Mouse (Mus musculus) limb, embryonic 11.5 days (tissue): ENCODE results near the gene Gm10553. TPM values are rescaled to one million over a fixed set of nuclear protein-coding genes. Genes with fewer than 3 reads are reported as not detected.
"Not testable (repeated sequence)": the region's sequence is repeated elsewhere in the genome, so short reads cannot be mapped to it uniquely, and the experiment has no call there.

Experiments
- ATAC-seq: fragments of 200-750 bp; cut with Nextera tagmentation; 2 replicates; pipeline ENCODE4 v1.8.0; 2017; ENCODE audit warnings: low read depth; ENCODE audit not compliant: insufficient number of reproducible peaks, low FRiP score, low TSS enrichment
- DNase-seq: peaks from one replicate; pipeline ENCODE4 v3.0.0-alpha.2; 2015; ENCODE audit warnings: low spot score
- H3K27ac ChIP-seq: fragments of 300-500 bp; sonication (generic); replicated peaks from 2 replicates; pipeline ENCODE4 v1.5.1; 2014; ENCODE audit warnings: low read depth, mild to moderate bottlenecking, low read length
- H3K27me3 ChIP-seq: fragments of 300-500 bp; sonication (generic); 2 replicates; pipeline ENCODE4 v1.6.1; 2014; ENCODE audit warnings: mild to moderate bottlenecking, low read length, mixed read lengths; ENCODE audit not compliant: control insufficient read depth, insufficient read depth
- H3K36me3 ChIP-seq: fragments of 300-500 bp; sonication (generic); 2 replicates; pipeline ENCODE4 v1.6.1; 2014; ENCODE audit warnings: mild to moderate bottlenecking, low read length, moderate library complexity, mixed read lengths; ENCODE audit not compliant: control insufficient read depth, insufficient read depth
- H3K4me1 ChIP-seq: fragments of 300-500 bp; sonication (generic); 2 replicates; pipeline ENCODE4 v1.6.1; 2014; ENCODE audit warnings: low read length, mixed read lengths; ENCODE audit not compliant: control insufficient read depth, insufficient read depth
- H3K4me2 ChIP-seq: fragments of 300-500 bp; sonication (generic); 2 replicates; pipeline ENCODE4 v1.6.1; 2014; ENCODE audit warnings: low read depth, mild to moderate bottlenecking, moderate library complexity; ENCODE audit not compliant: severe bottlenecking
- H3K4me3 ChIP-seq: fragments of 300-500 bp; sonication (generic); 2 replicates; pipeline ENCODE4 v1.5.1; 2014; ENCODE audit warnings: low read depth, low read length
- H3K9ac ChIP-seq: fragments of 300-500 bp; sonication (generic); 2 replicates; pipeline ENCODE4 v1.6.1; 2014; ENCODE audit warnings: mild to moderate bottlenecking, low read length
- H3K9me3 ChIP-seq: fragments of 300-500 bp; sonication (generic); 2 replicates; pipeline ENCODE4 v1.6.1; 2016; ENCODE audit warnings: low read length; ENCODE audit not compliant: control insufficient read depth
- WGBS: fragments of 180-500 bp; shearing (Covaris S2); extraction: QIAGEN DNeasy Blood & Tissue Kit; methylation state at CpG from one replicate; pipeline ENCODE4 v1.1.7; 2014; 5-methylcytosine and 5-hydroxymethylcytosine counted together
- polyA plus RNA-seq: library from polyadenylated mRNA; unstranded; fragments of >200 nt; fragmentation: Nextera tagmentation; extraction: Ambion mirVana; gene quantifications from 2 replicates; pipeline ENCODE4 v1.2.1, GENCODE M21; 2014

The Gm10553 gene
- polyA plus RNA-seq, result not detected in 2 replicates

- H3K9ac ChIP-seq, H3K36me3 ChIP-seq, H3K4me3 ChIP-seq, H3K4me1 ChIP-seq, H3K4me2 ChIP-seq, DNase-seq, H3K9me3 ChIP-seq, H3K27me3 ChIP-seq, H3K27ac ChIP-seq, ATAC-seq: not testable (repeated sequence)
- WGBS, result 78% methylated on average over 1 of the region's 1 CpGs
These were observed at the start of gene Gm10553 for GRCm38 (mm10) chr1:85099864-85100263. Gene Gm10553, plus strand, starts transcription at chr1:85100164.

GRCm38 (mm10) chr1:85071690-85072089, 28.3 kb upstream of the Gm10553 start:
- not testable (repeated sequence) for DNase-seq, H3K4me3 ChIP-seq, H3K4me2 ChIP-seq, H3K9ac ChIP-seq, H3K9me3 ChIP-seq, ATAC-seq, H3K4me1 ChIP-seq, H3K27me3 ChIP-seq, H3K27ac ChIP-seq, H3K36me3 ChIP-seq
- WGBS, result 60% methylated on average over 3 of the region's 3 CpGs

GRCm38 (mm10) chr1:85073099-85073498, 26.9 kb upstream of the Gm10553 start:
- not testable (repeated sequence) for DNase-seq, H3K4me3 ChIP-seq, H3K27ac ChIP-seq, H3K9ac ChIP-seq, ATAC-seq, H3K36me3 ChIP-seq, H3K4me2 ChIP-seq, H3K27me3 ChIP-seq, H3K4me1 ChIP-seq, H3K9me3 ChIP-seq
- 70% methylated on average over 3 of the region's 3 CpGs for WGBS

GRCm38 (mm10) chr1:85084803-85085202, 15.2 kb upstream of the Gm10553 start:
- not testable (repeated sequence) for H3K27ac ChIP-seq, DNase-seq, H3K4me3 ChIP-seq, H3K27me3 ChIP-seq, H3K36me3 ChIP-seq, ATAC-seq, H3K4me2 ChIP-seq, H3K4me1 ChIP-seq, H3K9ac ChIP-seq, H3K9me3 ChIP-seq
- WGBS, result 50% methylated on average over 3 of the region's 3 CpGs

GRCm38 (mm10) chr1:85086211-85086610, 13.8 kb upstream of the Gm10553 start:
- not testable (repeated sequence) for ATAC-seq, H3K27ac ChIP-seq, H3K27me3 ChIP-seq, H3K9ac ChIP-seq, H3K36me3 ChIP-seq, H3K4me2 ChIP-seq, H3K4me3 ChIP-seq, H3K9me3 ChIP-seq, DNase-seq, H3K4me1 ChIP-seq
- WGBS, result 75% methylated on average over 1 of the region's 1 CpGs

- 60% methylated on average over 1 of the region's 3 CpGs for WGBS
- not testable (repeated sequence) for ATAC-seq, H3K4me2 ChIP-seq, H3K27ac ChIP-seq, H3K9me3 ChIP-seq, H3K36me3 ChIP-seq, H3K4me1 ChIP-seq, H3K9ac ChIP-seq, H3K4me3 ChIP-seq, H3K27me3 ChIP-seq, DNase-seq
These were observed 7.8 kb upstream of the Gm10553 start for GRCm38 (mm10) chr1:85092169-85092568.

- not testable (repeated sequence) for H3K27me3 ChIP-seq, H3K9ac ChIP-seq, H3K27ac ChIP-seq, DNase-seq, ATAC-seq, H3K4me2 ChIP-seq, H3K4me1 ChIP-seq, H3K36me3 ChIP-seq, H3K9me3 ChIP-seq, H3K4me3 ChIP-seq
- 83% methylated on average over 6 of the region's 7 CpGs for WGBS
These were observed 6.9 kb upstream of the Gm10553 start for GRCm38 (mm10) chr1:85093011-85093572.

- H3K9me3 ChIP-seq, result not testable (repeated sequence)
These were observed 883 bp upstream of the Gm10553 start for GRCm38 (mm10) chr1:85099081-85099480.

GRCm38 (mm10) chr1:85101754-85102153, 1.8 kb downstream of the Gm10553 start:
- ATAC-seq, H3K9me3 ChIP-seq, H3K36me3 ChIP-seq, DNase-seq, H3K4me3 ChIP-seq, H3K4me2 ChIP-seq, H3K9ac ChIP-seq, H3K4me1 ChIP-seq, H3K27ac ChIP-seq, H3K27me3 ChIP-seq: not testable (repeated sequence)
- 85% methylated on average over 4 of the region's 4 CpGs for WGBS

More at GRCm38 (mm10) chr1:85099081-85099480, 883 bp upstream of the Gm10553 start:
- H3K4me2 ChIP-seq, H3K4me3 ChIP-seq, H3K9ac ChIP-seq, H3K27ac ChIP-seq, H3K27me3 ChIP-seq, H3K4me1 ChIP-seq, DNase-seq, ATAC-seq, H3K36me3 ChIP-seq: not testable (repeated sequence)
- WGBS, result 83% methylated on average over 5 of the region's 7 CpGs
